Mouse (Mus musculus) embryo, embryonic 9.5 days (tissue): ENCODE data around the gene Nmd3.

Experiments used
- DNase-seq: peaks from one replicate; pipeline ENCODE4 v3.0.0-alpha.2; 2017; ENCODE audit errors: extremely low spot score

Gene Nmd3

GRCm38 (mm10) chr3:69721814-69722186 lies at the start of gene Nmd3:
Nmd3 (plus strand) TSS chr3:69721985.
- peak; percentile 96 for DNase-seq

- no peak for DNase-seq
Measured at GRCm38 (mm10) chr3:69673351-69673750, 48.4 kb upstream of the Nmd3 start.

- no peak for DNase-seq
Measured at GRCm38 (mm10) chr3:69674206-69674605, 47.6 kb upstream of the Nmd3 start.

DNA sequence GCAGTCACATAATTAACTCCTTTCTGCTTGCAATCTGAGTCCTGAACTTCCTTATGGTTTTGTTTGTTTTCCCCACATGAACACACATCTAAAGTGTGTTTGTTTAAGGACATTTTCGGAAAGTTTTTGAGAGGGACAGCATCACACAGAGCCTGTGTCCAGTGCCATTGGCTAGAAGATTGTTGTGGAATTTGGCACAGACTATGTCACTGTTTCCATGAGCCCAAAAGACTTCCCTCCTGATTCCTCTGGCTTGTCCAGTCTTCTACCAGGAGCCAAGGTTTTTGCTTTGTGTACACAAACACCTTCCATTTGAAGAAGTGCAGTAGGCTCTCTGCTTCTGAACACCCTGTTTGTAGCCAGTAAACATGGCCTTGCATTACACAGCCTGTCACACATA lies 32.0 kb upstream of the Nmd3 start:
- no peak for DNase-seq

GRCm38 (mm10) chr3:69690939-69691338 lies 30.8 kb upstream of the Nmd3 start:
- DNase-seq = no peak

DNA sequence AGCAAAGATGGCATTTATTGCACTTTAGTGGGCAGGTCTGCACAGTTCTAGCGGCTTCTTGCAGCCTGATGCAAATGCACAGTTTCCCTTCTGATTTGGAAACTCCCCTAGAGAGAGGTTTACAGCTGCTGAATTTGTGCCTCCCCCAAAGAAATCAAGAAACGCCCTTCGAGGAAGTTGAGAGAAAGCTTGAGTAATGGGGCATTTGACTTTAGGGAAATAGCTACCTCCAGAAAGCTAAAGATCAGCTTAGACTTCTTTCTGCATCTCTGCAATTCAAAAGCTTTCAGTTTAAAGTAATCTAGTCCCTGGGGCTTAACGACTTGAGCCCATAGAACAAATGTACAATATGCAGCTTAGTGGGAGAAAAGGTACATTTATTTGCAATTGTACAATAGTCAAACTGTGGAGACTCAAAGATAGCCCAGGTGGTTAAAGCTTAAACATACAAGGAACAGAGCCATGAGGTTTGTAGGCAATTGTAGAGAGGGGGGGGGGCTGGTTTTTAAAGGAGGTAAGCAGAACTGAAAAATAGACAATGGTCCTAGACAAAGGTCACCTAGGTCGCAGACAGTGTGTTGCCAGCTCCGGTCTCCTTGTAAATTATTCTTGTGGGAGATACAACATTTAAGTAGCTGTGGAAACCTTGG lies 21.8 kb upstream of the Nmd3 start:
- no peak for DNase-seq

- no peak for DNase-seq
Measured at GRCm38 (mm10) chr3:69701905-69702304, 19.9 kb upstream of the Nmd3 start.

- no peak for DNase-seq
Measured at GRCm38 (mm10) chr3:69702421-69702820, 19.4 kb upstream of the Nmd3 start.

DNA sequence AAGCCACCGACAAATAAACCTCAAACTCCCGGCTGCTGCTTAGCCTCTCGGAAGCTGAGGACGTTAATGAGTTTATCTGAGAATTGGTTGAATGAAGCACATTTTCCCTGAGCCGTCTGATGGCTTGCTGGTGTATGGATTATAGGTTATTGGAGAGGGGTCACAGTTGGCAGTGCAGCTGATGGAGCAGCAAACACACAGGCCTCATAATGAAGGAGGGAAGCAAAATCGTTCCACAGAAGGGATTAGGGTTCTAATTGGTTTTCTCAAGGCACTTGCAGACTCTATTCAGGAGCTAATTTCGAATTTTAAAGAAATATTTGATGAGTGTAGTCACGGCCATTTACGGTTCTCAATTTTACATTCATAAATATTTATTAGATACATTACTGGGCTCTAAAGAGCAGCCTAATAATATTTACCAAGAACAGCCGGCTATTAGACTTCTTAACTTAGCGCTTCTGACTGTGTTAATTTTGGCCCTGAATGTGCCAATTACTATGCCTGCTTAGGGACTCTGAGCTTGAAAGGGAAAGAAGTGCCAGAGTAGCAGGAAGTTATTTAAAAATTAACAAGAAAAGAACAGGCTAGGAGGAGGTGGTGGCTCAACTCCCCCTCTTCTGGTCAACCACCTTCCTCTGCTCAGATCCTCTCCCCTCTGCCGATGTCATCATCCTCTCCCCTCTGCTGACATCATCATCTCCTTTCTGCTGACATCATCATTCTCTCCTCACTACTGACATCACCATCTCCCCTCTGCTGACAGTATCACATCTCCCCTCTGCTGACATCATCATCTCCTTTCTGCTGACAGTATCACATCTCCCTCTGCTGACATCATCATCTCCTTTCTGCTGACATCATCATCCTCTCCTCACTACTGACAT lies 12.5 kb upstream of the Nmd3 start:
- DNase-seq = no peak

DNA sequence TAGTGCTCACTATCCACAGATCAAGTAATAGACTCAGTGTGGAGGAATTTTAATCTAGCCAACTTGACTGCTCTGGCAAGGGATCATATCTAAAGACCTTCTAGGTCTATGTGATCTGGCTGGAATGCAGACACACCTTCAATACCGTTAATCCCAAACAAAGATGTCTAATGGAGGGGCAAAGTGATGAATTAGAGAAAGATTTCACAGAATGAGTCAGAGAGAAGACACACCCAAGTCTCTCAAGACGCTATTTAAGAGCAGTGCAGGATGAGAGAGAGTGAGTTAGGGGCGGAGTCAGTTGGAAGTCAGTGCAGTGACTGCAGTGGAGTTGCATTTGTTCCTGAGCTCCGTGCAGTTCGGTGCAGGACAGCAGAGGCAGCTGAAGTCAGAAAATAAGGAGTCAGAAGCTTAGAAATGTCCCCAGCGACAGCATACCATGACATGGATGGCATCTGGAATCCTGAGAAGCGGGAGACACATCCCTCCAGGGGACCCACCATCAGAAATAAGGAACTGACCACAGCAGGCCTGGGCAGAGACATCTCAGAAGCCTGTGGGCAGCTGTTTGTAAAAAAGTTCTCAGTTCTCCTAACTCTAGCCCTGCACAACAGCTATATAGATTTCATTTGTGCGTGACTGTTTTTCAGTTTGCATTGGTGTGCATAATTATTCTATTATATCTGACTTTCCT lies 9.7 kb upstream of the Nmd3 start:
- no peak for DNase-seq

GRCm38 (mm10) chr3:69717476-69717875 lies 4.3 kb upstream of the Nmd3 start:
- no peak for DNase-seq

- DNase-seq = no peak
Measured at GRCm38 (mm10) chr3:69722187-69722867, 542 bp downstream of the Nmd3 start.

- no peak for DNase-seq
Measured at GRCm38 (mm10) chr3:69723161-69723560, 1.4 kb downstream of the Nmd3 start.

- no peak for DNase-seq
Measured at GRCm38 (mm10) chr3:69730930-69731329, 9.1 kb downstream of the Nmd3 start.

GRCm38 (mm10) chr3:69733939-69734338 lies 12.2 kb downstream of the Nmd3 start:
- no peak for DNase-seq

DNA sequence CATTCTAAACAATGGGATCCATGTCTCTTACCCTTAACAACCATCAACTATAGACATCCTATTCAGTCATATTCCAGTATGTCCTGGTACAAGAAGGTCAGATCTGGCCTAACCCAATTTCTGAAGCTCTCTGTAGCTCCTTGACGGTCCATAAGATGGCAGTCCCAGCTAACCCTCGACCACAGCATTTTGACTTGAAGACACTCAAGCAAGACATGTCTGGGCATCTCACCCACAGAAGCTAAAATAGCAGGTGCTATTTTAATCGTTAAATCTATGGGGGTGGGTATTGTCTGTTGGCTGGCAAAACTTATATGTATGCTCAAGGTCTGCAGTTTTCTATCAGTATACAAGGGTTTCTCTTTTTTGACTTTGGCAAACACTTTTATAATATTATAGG lies 33.4 kb downstream of the Nmd3 start:
- DNase-seq = no peak

- no peak for DNase-seq
Measured at GRCm38 (mm10) chr3:69755968-69756367, 34.2 kb downstream of the Nmd3 start.

DNA sequence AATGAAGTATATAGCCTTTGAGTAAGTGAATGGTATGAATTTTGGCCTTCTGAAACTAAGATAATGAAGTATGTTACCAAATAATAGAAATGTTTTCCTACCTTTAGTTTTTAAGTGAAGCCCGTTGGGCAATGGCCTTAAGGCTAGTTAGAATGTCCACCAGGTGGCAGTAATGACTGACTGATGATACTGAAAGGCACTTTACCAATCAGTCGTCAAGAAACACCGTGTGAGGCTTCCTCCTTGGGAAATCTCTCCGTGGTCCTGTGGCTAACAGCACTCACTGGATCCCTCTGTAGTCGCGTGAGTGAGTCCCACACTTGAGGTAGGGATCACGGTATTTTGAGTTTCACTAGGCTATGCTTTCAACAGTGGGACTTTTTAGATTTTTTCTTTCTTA lies 34.7 kb downstream of the Nmd3 start:
- DNase-seq = peak; percentile 54

DNA sequence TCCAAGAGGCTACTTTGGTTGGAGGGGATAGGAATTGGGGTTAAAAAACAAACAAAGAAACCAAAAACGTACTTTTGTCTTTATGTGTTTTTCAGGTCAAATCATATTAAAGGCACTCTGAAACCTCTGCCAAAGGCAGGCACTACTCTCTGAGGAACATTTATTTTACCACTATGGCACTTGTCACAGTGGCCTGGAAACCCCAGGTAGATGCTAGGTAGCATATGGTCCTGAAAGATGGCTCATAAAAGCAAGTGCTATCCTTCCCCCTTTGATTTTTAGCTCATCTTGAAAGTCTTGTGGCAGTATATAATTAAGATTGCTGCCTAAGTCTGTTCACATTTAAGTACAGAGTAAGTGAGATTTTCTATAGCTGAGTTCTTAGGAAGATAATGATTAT lies 35.7 kb downstream of the Nmd3 start:
- no peak for DNase-seq

- no peak for DNase-seq
Measured at GRCm38 (mm10) chr3:69760081-69760480, 38.3 kb downstream of the Nmd3 start.

GRCm38 (mm10) chr3:69761195-69761594 lies 39.4 kb downstream of the Nmd3 start:
- no peak for DNase-seq

GRCm38 (mm10) chr3:69762838-69763368 lies 41.1 kb downstream of the Nmd3 start:
- DNase-seq = no peak
